Comparison of ENCODE assay signal across 15 mouse cellular contexts in the genomic region with DNA sequence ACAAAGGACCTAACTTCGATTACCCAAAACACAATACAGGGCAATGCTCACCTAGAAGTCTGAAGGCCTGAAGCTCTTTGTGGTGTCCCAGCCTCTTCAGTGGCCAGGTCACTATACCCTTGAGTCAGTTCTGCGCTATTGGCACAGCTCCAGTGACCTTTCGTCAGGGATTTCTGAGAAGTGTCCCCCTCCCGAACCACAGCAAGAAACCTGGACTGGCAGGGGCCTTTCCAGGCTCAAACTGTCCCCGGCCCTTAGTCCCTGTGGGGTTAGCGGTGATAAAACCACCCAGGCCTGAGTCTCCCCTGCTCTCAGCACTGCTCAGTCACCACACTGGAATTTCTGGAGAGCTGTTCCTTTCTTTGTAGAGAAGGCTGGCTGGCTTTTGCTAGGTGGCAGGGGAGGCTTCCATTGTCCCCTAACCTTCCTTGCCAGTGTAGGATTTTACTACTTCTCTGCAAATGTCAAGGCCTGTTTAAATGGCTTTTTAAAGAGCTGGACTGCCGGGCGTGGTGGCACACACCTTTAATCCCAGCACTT. TPM values are rescaled to one million over a fixed set of nuclear protein-coding genes. Genes with fewer than 3 reads are reported as not detected.
DNase-seq lines count a peak whose midpoint lies in the region; ATAC-seq and TF ChIP-seq lines count a peak whose summit lies in the region.
"Had no signal": no experiment of that assay in that cellular context is flagged by ENCODE, and none has a peak within 500 bp of the region (broad histone marks: within the 10 kb centered on the region; RNA-seq: fewer than 3 reads in every experiment).

No protein-coding gene starts in this region.

- no peak for TF ChIP-seq CTCF in C2C12 (IDR thresholded peaks at IDR 0.05; ENCODE audit: control insufficient read depth, insufficient read depth, insufficient read length)

- 90% methylated on average over 8 of the region's 8 CpGs for WGBS in forebrain, embryonic 10.5 days
- WGBS in forebrain, embryonic 12.5 days: 88% methylated on average over 8 of the region's 8 CpGs
- 80% methylated on average over 8 of the region's 8 CpGs for whole genome bisulfite sequencing in kidney, embryonic 15.5 days
- WGBS in kidney, embryonic 16.5 days: 77% methylated on average over 8 of the region's 8 CpGs
- 46% methylated on average over 8 of the region's 8 CpGs for WGBS in heart, embryonic 15.5 days

- H3K36me3 ChIP-seq in forebrain, embryonic 10.5 days (replicated peaks): no peaks in the 10 kb centered on the region
- no peaks in the 10 kb centered on the region for H3K36me3 ChIP-seq in forebrain, embryonic 12.5 days (replicated peaks)
- no peaks in the 10 kb centered on the region for H3K36me3 ChIP-seq in kidney, embryonic 15.5 days
- H3K36me3 ChIP-seq in kidney, embryonic 16.5 days (ENCODE audit: insufficient read depth, low read length): no peaks in the 10 kb centered on the region
- H3K36me3 ChIP-seq in C2C12 (ENCODE audit: control insufficient read depth, insufficient read depth): no peaks in the 10 kb centered on the region
- no peaks in the 10 kb centered on the region for H3K36me3 ChIP-seq in heart, embryonic 15.5 days
- H3K36me3 ChIP-seq: embryonic facial prominence, embryonic 13.5 days; hindbrain, embryonic 12.5 days; midbrain, embryonic 13.5 days had no signal

- H3K4me3 ChIP-seq in forebrain, embryonic 10.5 days: no peak overlapping the region
- H3K4me3 ChIP-seq in forebrain, embryonic 12.5 days (replicated peaks): no peak overlapping the region
- no peak overlapping the region for H3K4me3 ChIP-seq in kidney, embryonic 15.5 days (replicated peaks)
- H3K4me3 ChIP-seq in kidney, embryonic 16.5 days (ENCODE audit: low read length): no peak overlapping the region
- no peak overlapping the region for H3K4me3 ChIP-seq in C2C12 (ENCODE audit: insufficient read depth, poor library complexity, severe bottlenecking)
- H3K4me3 ChIP-seq in heart, embryonic 15.5 days: no peak overlapping the region
- H3K4me3 ChIP-seq: embryonic facial prominence, embryonic 13.5 days; hindbrain, embryonic 12.5 days; midbrain, embryonic 13.5 days had no signal

- no peak for ATAC-seq in forebrain, embryonic 12.5 days (ENCODE audit: low FRiP score)
- no peak for ATAC-seq in kidney, embryonic 15.5 days (replicated peaks; ENCODE audit: low FRiP score)
- no peak for ATAC-seq in kidney, embryonic 16.5 days (ENCODE audit: low FRiP score, low TSS enrichment)
- ATAC-seq in heart, embryonic 15.5 days (replicated peaks; ENCODE audit: insufficient number of reproducible peaks, insufficient read depth, low FRiP score, low read depth): no peak
- ATAC-seq: intestine, embryonic 16.5 days; midbrain, embryonic 13.5 days had no signal

- H3K9ac ChIP-seq in forebrain, embryonic 12.5 days: no peak overlapping the region
- H3K9ac ChIP-seq in kidney, embryonic 15.5 days: no peak overlapping the region
- no peak overlapping the region for H3K9ac ChIP-seq in kidney, embryonic 16.5 days (replicated peaks; ENCODE audit: low read length)
- H3K9ac ChIP-seq in heart, embryonic 15.5 days: no peak overlapping the region
- H3K9ac ChIP-seq: embryonic facial prominence, embryonic 13.5 days; hindbrain, embryonic 12.5 days; midbrain, embryonic 13.5 days had no signal

- peak overlapping the region; percentile 36 for H3K27ac ChIP-seq in forebrain, embryonic 10.5 days
- no peak overlapping the region for H3K27ac ChIP-seq in forebrain, embryonic 12.5 days
- H3K27ac ChIP-seq in kidney, embryonic 15.5 days: peak overlapping the region; percentile 24; the same call in 1 of the 2 replicates
- H3K27ac ChIP-seq in kidney, embryonic 16.5 days (ENCODE audit: low read length): no peak overlapping the region
- peak overlapping the region; percentile 78 for H3K27ac ChIP-seq in heart, embryonic 15.5 days
- H3K27ac ChIP-seq: embryonic facial prominence, embryonic 13.5 days; hindbrain, embryonic 12.5 days; midbrain, embryonic 13.5 days had no signal

- H3K9me3 ChIP-seq in forebrain, embryonic 10.5 days: no peaks in the 10 kb centered on the region
- H3K9me3 ChIP-seq in forebrain, embryonic 12.5 days: no peaks in the 10 kb centered on the region
- H3K9me3 ChIP-seq in kidney, embryonic 15.5 days (replicated peaks): no peaks in the 10 kb centered on the region
- H3K9me3 ChIP-seq in kidney, embryonic 16.5 days (ENCODE audit: low read length): no peaks in the 10 kb centered on the region
- H3K9me3 ChIP-seq in heart, embryonic 15.5 days (replicated peaks): no peaks in the 10 kb centered on the region
- H3K9me3 ChIP-seq: embryonic facial prominence, embryonic 13.5 days; hindbrain, embryonic 12.5 days; midbrain, embryonic 13.5 days had no signal

- H3K27me3 ChIP-seq in forebrain, embryonic 10.5 days (ENCODE audit: poor library complexity, severe bottlenecking): no peaks in the 10 kb centered on the region
- no peaks in the 10 kb centered on the region for H3K27me3 ChIP-seq in forebrain, embryonic 12.5 days
- H3K27me3 ChIP-seq in kidney, embryonic 15.5 days: no peaks in the 10 kb centered on the region
- H3K27me3 ChIP-seq in kidney, embryonic 16.5 days (ENCODE audit: insufficient read depth, low read length): no peaks in the 10 kb centered on the region
- H3K27me3 ChIP-seq in C2C12 (ENCODE audit: control insufficient read depth, insufficient read depth, insufficient read length): no peaks in the 10 kb centered on the region
- 0 out of 2 replicates have a peak, but pooled peaks cover 3% of the 10 kb centered on the region for H3K27me3 ChIP-seq in heart, embryonic 15.5 days
- H3K27me3 ChIP-seq: embryonic facial prominence, embryonic 13.5 days; hindbrain, embryonic 12.5 days; midbrain, embryonic 13.5 days had no signal

- H3K4me2 ChIP-seq in forebrain, embryonic 12.5 days: no peak overlapping the region
- no peak overlapping the region for H3K4me2 ChIP-seq in kidney, embryonic 15.5 days
- H3K4me2 ChIP-seq in kidney, embryonic 16.5 days (replicated peaks; ENCODE audit: low read depth, low read length): no peak overlapping the region
- H3K4me2 ChIP-seq in heart, embryonic 15.5 days: no peak overlapping the region
- H3K4me2 ChIP-seq: embryonic facial prominence, embryonic 13.5 days; hindbrain, embryonic 12.5 days; liver, embryonic 11.5 days; midbrain, embryonic 13.5 days had no signal

- peaks cover 56% of the 10 kb centered on the region for H3K4me1 ChIP-seq in forebrain, embryonic 10.5 days
- H3K4me1 ChIP-seq in forebrain, embryonic 12.5 days: peaks cover 56% of the 10 kb centered on the region
- H3K4me1 ChIP-seq in kidney, embryonic 15.5 days: peaks cover 41% of the 10 kb centered on the region
- peaks cover 25% of the 10 kb centered on the region for H3K4me1 ChIP-seq in kidney, embryonic 16.5 days (ENCODE audit: insufficient read depth, low read length)
- peaks cover 54% of the 10 kb centered on the region for H3K4me1 ChIP-seq in heart, embryonic 15.5 days (replicated peaks)

- H3ac ChIP-seq in C2C12 (ENCODE audit: control insufficient read depth, insufficient read length, low read depth): peak overlapping the region; percentile 26

- H3K79me3 ChIP-seq in C2C12 (ENCODE audit: low read depth): no peaks in the 10 kb centered on the region

- no peaks in the 10 kb centered on the region for H3K79me2 ChIP-seq in C2C12 (ENCODE audit: control insufficient read depth, insufficient read depth)

- DNase-seq in forebrain, embryonic 10.5 days (ENCODE audit: extremely low spot score, low spot score): no peak
- DNase-seq in frontal cortex, postnatal 14 days (ENCODE audit: low spot score in 2 of 2): no peak
- no peak for DNase-seq in frontal cortex, postnatal 10 days (ENCODE audit: low spot score in 2 of 2)
- DNase-seq: cerebellum, adult 11-12 months; lung, postnatal 36 days had no signal

TF ChIP-seq in C2C12, 6 proteins besides CTCF, POLR2A, EP300 and RAD21:
- TF ChIP-seq FOSL1 (IDR thresholded peaks at IDR 0.05; ENCODE audit: insufficient read depth, low read length, poor library complexity, severe bottlenecking): no peak
- no peak for TF ChIP-seq USF1 (IDR thresholded peaks at IDR 0.05; ENCODE audit: low read depth)
- TF ChIP-seq MAX (IDR thresholded peaks at IDR 0.05): no peak
- TF ChIP-seq MYOG (IDR thresholded peaks at IDR 0.05; ENCODE audit: control insufficient read depth, extremely low read depth, insufficient read length): no peak
- TF ChIP-seq CEBPB (IDR thresholded peaks at IDR 0.05; ENCODE audit: low read depth): no peak
- TF ChIP-seq MYOD1 (IDR thresholded peaks at IDR 0.05; ENCODE audit: control insufficient read depth, insufficient read length, low read depth): no peak

RNA-seq across cellular contexts. Expression of a gene that starts 11.8 kb away (rescaled TPM):
- polyA plus RNA-seq in forebrain, embryonic 10.5 days (2016; fragmentation: Nextera tagmentation; extraction: Ambion mirVana): 2.1 and 2.4 TPM in 2 replicates
- 3.7 and 4.0 TPM in 2 replicates for polyA plus RNA-seq in forebrain, embryonic 12.5 days (2016; fragmentation: Nextera tagmentation; extraction: Ambion mirVana)
- 1.6 and 2.0 TPM in 2 replicates for polyA plus RNA-seq in kidney, embryonic 15.5 days (2015; fragmentation: Nextera tagmentation; extraction: Ambion mirVana)
- 2.1 and 2.2 TPM in 2 replicates for polyA plus RNA-seq in kidney, embryonic 16.5 days (2015; fragmentation: Nextera tagmentation; extraction: Ambion mirVana)
- 1.7 TPM for polyA plus RNA-seq in C2C12 (2012; fragmentation: generic; extraction: Trizol)
- polyA plus RNA-seq in heart, embryonic 15.5 days (2015; fragmentation: Nextera tagmentation; extraction: Ambion mirVana): 0.62 and 1.0 TPM in 2 replicates

Comparison
In these comparisons a context has a peak if more than half of its experiments do, and no peak if none do; other contexts are left out.
1. H3K27ac ChIP-seq: peak in forebrain, embryonic 10.5 days (single experiment), kidney, embryonic 15.5 days (single experiment) and heart, embryonic 15.5 days (single experiment); none in forebrain, embryonic 12.5 days (single experiment) and kidney, embryonic 16.5 days (single experiment).